Mouse (Mus musculus): ENCODE data around the gene Lhfpl2. TPM values are rescaled to one million over a fixed set of nuclear protein-coding genes. Genes with fewer than 3 reads are reported as not detected.

Lhfpl2 gene
- polyA plus RNA-seq, 1 experiment from 2014 or later = 18.2 TPM

Other genes with a start within 250 kb of the Lhfpl2 start
- 148 and 167 TPM in 2 replicates for gene Scamp1, start 228.1 kb downstream of the Lhfpl2 start, polyA plus RNA-seq (2015; fragmentation: Nextera tagmentation; extraction: Ambion mirVana)

Data from neural tube, embryonic 15.5 days (tissue).